Mouse (Mus musculus) Patski (cell line): ENCODE measurements around the gene Rpa1. TPM values are rescaled to one million over a fixed set of nuclear protein-coding genes. Genes with fewer than 3 reads are reported as not detected.
A peak's percentile ranks its signal among the peaks of the same experiment; 100 is the strongest.
"Not testable (repeated sequence)": the region's sequence is repeated elsewhere in the genome, so short reads cannot be mapped to it uniquely, and the experiment has no call there.

Experiments
- ATAC-seq: fragments of 100-300 bp; one replicate; pipeline ENCODE4 v1.8.0; 2021
- CTCF ChIA-PET: fragments of 350-600 bp; sonication (Branson Sonifier 250); formaldehyde crosslinking; loops from one replicate; lab custom pipeline; 2022; ENCODE audit warnings: inconsistent platforms; lab: Charles Lee
- POLR2A ChIA-PET: fragments of 350-600 bp; sonication (Branson Sonifier 250); formaldehyde crosslinking; loops from one replicate; lab custom pipeline; 2022; ENCODE audit warnings: antibody characterized with exemption, inconsistent platforms; lab: Charles Lee
- DNase-seq: peaks from one replicate; pipeline ENCODE4 v3.0.0-alpha.2; 2011; ENCODE audit warnings: low read depth, low spot score
- H3K27me3 ChIP-seq: fragments of 371-371 bp; one replicate; pipeline ENCODE4 v1.5.1; 2021
- CTCF ChIP-seq: fragments of 100-300 bp; IDR thresholded peaks from one replicate; pipeline ENCODE4 v1.5.1; 2021
- in situ Hi-C: fragments of 300-500 bp; cut with MboI; formaldehyde crosslinking; loops from 3 replicates; pipeline ENCODE4 v1.11.1; 2018; ENCODE audit warnings: low pct_unique_long_range_greater_than_20kb, mixed read lengths
- polyA plus RNA-seq: library from polyadenylated mRNA; unstranded; gene quantifications from one replicate; pipeline ENCODE4 v1.2.3, GENCODE M21; 2021

The Rpa1 gene
- 64.8 TPM for polyA plus RNA-seq

DNA sequence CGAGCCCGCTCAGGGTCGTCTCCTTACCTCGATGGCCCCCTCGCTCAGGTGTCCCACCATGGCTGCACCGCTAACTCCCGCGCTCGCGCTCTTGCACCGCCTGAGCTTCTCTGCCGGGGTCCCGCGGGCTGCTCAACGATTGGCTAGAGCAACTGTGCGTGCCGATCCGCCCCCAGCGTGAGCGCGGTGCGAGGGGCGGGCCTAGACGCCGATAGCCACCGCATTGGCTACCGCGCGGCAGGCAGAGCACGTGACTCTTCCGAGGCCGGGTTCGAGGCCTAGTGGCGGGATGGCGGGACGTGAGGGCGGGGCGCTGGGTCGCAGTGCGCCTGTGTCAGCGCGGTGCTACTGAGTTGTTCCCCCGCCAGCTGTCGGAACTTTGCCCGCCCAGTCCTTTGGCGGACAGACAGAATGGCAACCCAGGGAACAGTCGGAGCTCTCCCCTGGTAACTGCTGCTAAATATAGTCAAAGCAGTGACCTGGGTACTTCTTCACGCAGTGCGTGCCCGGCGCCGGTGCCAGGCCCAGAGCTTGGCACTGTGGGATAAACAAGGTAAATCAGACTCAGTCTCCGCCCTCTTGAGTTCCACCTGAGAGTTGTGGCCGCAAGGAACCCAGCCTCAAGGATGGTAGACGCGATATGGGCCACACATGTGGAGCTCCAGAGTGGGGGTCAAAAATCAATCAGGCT is at the start of gene Rpa1, which contains the start of gene Smyd4:
Gene Rpa1 (minus strand): TSS at position 126 of the 691 bp plus-strand sequence.
Gene Smyd4 (plus strand): TSS at position 235 of the 691 bp plus-strand sequence.
- no peak for TF ChIP-seq CTCF
- in situ Hi-C loops, result no loop called here
- ATAC-seq (peak; percentile 91), DNase-seq (peak; percentile 62)
- CTCF ChIA-PET, result no interaction called here
- H3K27me3 ChIP-seq, result no peaks in the 10 kb centered on the region
- POLR2A ChIA-PET, result interaction anchor here (1.2 kb wide), 1 partner anchor 112 kb away, joined by 3 read pairs; no protein-coding TSS in a partner anchor

DNA sequence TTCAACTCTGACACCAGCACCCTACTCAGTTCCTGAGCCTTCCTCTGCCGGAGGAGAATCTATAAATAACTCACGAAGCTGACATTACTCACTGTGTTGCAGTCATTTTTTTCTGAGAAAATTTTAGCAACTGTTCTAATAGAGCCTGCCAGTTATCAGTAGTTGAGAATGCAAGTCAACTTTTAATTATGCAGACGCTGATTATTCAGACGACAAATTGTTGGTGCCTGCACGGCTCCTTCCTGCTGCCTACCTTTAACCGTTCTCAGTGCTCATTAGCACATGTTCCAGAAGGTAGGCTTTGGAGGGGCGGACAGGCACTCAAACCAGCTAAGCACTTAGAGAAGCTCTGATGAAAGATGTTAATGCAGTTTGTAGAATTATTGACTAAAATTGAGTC is 49.3 kb upstream of the Rpa1 start:
- DNase-seq (no peak), ATAC-seq (no peak)
- H3K27me3 ChIP-seq, result no peaks in the 10 kb centered on the region
- in situ Hi-C loops, result loop anchor here (5.0 to 10.0 kb wide), 2 partner anchors 177 to 215 kb away; no protein-coding TSS in a partner anchor
- ChIA-PET CTCF (interaction anchor here (1.5 to 1.6 kb wide), 2 partner anchors 10 to 31 kb away, joined by 3 to 4 read pairs; no protein-coding TSS in a partner anchor), POLR2A (no interaction called here)
- no peak for TF ChIP-seq CTCF

DNA sequence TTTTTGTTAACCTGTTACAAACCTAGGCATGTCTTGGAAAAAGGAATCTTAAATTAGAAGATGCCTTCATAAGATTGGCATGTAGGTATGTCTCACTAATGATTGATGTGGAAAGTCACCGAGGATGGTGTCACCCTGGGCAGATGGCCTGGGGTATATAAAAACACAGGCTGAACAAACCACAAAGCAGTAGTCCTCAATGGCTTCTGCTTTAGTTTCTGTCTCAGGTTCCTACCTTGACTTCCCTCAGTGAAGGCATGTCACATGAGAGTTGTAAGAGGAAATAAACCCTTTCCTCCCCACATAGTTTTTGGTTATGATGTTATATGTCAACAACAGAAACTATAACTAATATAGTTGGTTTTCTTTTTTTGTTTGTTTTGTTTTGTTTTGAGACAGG is 47.5 kb upstream of the Rpa1 start:
- ATAC-seq, result no peak
- DNase-seq, result no peak
- ChIA-PET CTCF (no interaction called here), POLR2A (no interaction called here)
- no peaks in the 10 kb centered on the region for H3K27me3 ChIP-seq
- in situ Hi-C loops, result loop anchor here (5.0 to 10.0 kb wide), 2 partner anchors 179 to 213 kb away; no protein-coding TSS in a partner anchor
- TF ChIP-seq CTCF, result no peak

DNA sequence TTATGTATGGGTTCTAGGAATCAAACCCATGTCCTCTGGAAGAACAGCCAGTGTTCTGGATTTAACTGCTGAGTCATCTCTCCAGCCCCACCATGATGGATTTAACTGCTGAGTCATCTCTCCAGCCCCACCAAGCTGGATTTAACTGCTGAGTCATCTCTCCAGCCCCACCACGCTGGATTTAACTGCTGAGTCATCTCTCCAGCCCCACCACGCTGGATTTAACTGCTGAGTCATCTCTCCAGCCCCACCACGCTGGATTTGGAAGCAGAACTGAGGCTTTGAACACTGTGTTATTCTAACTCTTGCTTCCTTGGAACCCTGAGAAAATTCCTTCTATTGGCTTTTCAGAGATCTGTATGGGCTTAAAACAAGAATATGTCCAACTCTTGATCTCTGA is 35.4 kb upstream of the Rpa1 start:
- in situ Hi-C loops, H3K27me3 ChIP-seq: not testable (repeated sequence)

DNA sequence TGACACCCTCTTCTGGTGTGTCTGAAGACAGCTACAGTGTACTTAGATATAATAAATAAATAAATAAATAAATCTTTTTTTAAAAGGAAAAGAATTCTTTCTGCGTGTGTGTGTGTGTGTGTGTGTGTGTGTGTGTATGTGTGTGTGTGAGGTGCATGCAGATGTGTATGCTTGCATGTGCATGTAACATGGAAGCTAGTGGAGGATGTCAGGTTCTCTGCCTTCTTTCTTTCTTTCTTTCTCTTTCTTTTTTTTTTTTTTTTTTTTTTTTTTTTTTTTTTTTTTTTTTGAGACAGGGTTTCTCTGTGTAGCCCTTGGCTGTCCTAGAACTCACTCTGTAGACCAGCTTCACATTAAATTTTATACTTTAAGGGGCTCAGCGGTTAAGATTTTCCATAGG is 30.7 kb upstream of the Rpa1 start:
- in situ Hi-C loops, H3K27me3 ChIP-seq, CTCF ChIA-PET, DNase-seq, ATAC-seq: not testable (repeated sequence)
- POLR2A ChIA-PET, result interaction anchor here (0.7 kb wide), 1 partner anchor 11 kb away, joined by 7 read pairs; no protein-coding TSS in a partner anchor

More for the DNA sequence above, 35.4 kb upstream of the Rpa1 start:
- DNase-seq, CTCF ChIA-PET, ATAC-seq, POLR2A ChIA-PET: not testable (repeated sequence)

DNA sequence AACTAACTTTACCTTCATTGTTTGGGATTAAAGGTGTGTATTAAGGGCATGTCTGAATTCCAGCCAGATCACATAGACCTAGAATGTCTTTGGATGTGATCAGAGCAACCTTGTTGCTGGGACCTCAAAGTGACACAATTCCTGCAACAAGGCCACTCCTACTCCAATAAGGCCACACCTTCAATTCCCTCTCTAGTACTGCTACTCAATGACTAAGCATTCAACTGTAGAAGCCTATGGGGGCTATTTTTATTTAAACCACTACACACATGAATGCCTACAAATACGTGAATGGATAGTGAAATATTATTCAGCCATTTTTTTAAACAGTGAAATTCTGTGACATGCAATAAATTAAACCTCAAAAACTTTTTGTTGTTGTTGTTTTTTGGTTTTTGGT is 29.0 kb upstream of the Rpa1 start:
- DNase-seq (no peak), ATAC-seq (no peak)
- in situ Hi-C loops, result no loop called here
- H3K27me3 ChIP-seq, result no peaks in the 10 kb centered on the region
- no peak for TF ChIP-seq CTCF
- POLR2A ChIA-PET, result interaction anchor here (1.0 kb wide), 1 partner anchor 66 kb away, joined by 3 read pairs; no protein-coding TSS in a partner anchor
- CTCF ChIA-PET, result interaction anchor here (1.0 kb wide), 1 partner anchor 9 kb away, joined by 3 read pairs; no protein-coding TSS in a partner anchor

DNA sequence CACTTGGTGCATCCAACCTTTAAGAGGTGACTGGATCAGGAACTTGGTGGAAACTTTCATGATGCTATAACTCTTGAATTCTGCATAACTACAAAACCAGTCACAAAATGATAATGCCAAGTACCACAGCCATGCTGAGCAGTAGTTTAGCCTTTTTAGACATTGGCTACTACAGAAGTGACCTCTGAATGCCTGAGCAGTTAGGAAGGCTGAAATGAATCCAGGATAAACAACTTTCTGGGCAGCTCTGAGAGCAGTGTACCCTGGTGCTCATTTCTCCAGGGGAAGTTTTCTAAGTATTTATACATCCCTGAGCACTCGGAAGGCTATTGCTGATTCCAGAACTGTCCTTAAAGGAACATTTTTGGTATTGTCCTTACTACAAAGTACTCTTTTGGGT is 7.4 kb upstream of the Rpa1 start:
- ChIA-PET POLR2A (interaction anchor here (1.6 kb wide), 1 partner anchor 11 kb away, joined by 12 read pairs; no protein-coding TSS in a partner anchor), CTCF (interaction anchor here (1.7 to 1.8 kb wide), 2 partner anchors 11 to 21 kb away, joined by 5 to 10 read pairs; no protein-coding TSS in a partner anchor)
- in situ Hi-C loops, result no loop called here
- peak; percentile 51 for ATAC-seq
- peak; percentile 50 for DNase-seq
- TF ChIP-seq CTCF, result no peak
- no peaks in the 10 kb centered on the region for H3K27me3 ChIP-seq

DNA sequence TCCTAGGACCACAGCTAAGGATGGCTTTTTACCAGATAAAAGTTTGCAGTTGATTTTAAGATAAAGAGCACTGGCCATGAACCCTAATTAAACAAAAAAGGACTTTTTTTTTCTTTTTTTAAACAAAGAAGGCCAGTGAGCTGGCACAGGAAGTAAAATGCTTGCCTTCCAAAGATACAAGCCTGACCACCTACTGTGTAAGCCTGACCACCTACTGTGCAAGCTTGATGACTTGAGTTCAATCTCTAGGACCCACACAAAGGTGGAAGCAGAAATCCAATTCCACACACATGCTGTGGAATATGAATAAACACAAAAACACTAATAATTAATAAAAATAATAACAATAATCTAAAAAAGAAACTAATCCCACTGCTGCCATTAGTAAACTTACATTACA is 3.1 kb upstream of the Rpa1 start:
- CTCF ChIA-PET, result no interaction called here
- DNase-seq, result no peak

DNA sequence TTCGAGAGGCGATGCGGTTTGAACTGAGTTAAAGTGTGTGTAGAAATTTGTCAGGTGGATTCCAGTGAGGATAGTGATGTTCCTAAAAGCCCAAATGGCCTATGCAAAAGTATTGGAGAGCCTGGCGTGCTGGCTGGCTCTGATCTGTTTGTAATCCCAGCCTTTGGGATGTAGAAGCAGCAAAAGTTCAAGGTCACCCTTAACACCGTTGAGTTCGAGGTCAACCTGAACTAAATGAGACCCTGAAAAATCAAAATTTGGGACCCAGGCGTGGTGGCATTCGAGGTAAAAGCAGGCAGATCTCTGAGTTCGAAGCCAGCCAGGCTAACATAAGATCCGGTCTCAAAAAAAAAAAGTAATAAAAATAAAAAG is 752 bp upstream of the Rpa1 start:
- in situ Hi-C loops, result no loop called here
- H3K27me3 ChIP-seq, result no peaks in the 10 kb centered on the region
- POLR2A ChIA-PET, result interaction anchor here (1.2 kb wide), 1 partner anchor 111 kb away, joined by 3 read pairs; no protein-coding TSS in a partner anchor
- no peak for TF ChIP-seq CTCF
- ATAC-seq, result no peak
- CTCF ChIA-PET, result no interaction called here
- no peak for DNase-seq

More for the DNA sequence above, 3.1 kb upstream of the Rpa1 start:
- in situ Hi-C loops, result no loop called here
- TF ChIP-seq CTCF, result no peak
- POLR2A ChIA-PET, result no interaction called here
- no peak for ATAC-seq
- no peaks in the 10 kb centered on the region for H3K27me3 ChIP-seq

DNA sequence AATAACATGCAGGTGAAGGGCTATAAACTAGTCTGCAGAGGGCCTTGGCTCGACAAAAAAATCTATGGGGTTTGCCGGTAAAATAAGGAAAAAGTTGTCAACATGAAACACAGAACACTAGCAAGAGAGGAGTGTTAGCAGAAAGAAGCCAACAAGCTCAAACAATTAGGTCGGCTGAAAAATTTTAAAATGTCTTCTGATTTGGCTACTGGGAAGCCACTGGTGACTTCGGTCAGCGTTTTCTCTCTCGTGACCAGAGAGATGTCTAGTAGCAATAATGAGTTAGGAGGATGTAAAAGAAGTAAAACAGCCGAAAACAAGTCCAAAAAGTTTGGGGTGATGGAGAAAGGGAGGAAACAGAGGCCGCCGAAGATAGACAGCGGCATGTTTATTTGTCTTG is 528 bp downstream of the Rpa1 start:
- no peak for TF ChIP-seq CTCF
- H3K27me3 ChIP-seq, result no peaks in the 10 kb centered on the region
- ChIA-PET POLR2A (no interaction called here), CTCF (no interaction called here)
- ATAC-seq (no peak), DNase-seq (no peak)
- in situ Hi-C loops, result no loop called here

DNA sequence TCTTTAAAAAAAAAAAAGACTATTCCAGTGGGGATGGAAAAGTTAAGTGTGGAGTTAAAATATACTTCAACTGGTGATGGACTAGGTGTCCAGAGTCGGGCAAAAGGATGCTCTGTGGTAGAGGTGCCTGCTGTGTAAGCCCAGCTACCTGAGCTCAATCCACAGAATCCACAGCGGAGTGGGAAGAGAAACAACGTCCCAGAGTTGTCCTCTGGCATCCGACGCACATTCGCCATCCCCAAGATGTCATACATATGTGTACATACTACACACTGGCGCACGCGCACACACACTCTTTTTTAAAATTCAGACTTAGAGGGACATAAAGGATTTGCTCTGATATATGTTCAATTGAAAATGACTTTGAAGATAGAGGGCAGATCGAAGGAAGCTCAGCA is 937 bp downstream of the Rpa1 start:
- in situ Hi-C loops, result no loop called here
- ATAC-seq, result no peak
- no peaks in the 10 kb centered on the region for H3K27me3 ChIP-seq
- ChIA-PET POLR2A (no interaction called here), CTCF (no interaction called here)
- DNase-seq, result no peak
- TF ChIP-seq CTCF, result no peak
